ENCODE assay signal across 10 mouse cellular contexts in the genomic region with DNA sequence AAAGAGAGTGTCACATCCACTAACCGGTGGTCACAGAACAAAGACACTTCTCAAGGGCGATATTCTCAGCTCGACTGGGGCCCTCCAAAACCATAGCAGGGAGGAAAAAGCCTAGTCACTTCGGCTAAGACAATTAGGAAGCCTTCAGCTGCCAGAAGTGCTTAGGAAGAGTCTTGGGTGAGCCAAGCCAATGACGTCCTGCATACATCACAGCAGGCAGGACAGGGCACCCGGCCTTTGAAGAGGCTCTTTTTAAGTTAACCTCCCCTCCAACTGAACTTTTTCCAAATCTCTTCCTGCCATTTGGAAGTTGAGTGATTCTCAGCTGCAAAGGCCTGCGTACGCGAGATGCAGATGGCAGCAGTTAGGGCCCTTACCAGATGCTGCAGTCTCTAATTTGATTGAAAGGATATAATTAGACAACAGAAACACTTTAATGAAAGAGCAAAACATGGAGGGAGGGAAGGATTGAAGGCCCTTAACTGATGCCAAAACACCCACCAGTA. TPM values are rescaled to one million over a fixed set of nuclear protein-coding genes. Genes with fewer than 3 reads are reported as not detected.
DNase-seq lines count a peak whose midpoint lies in the region; ATAC-seq and TF ChIP-seq lines count a peak whose summit lies in the region.
"Had no signal": no experiment of that assay in that cellular context is flagged by ENCODE, and none has a peak within 500 bp of the region (broad histone marks: within the 10 kb centered on the region; RNA-seq: fewer than 3 reads in every experiment).

No protein-coding gene starts in this region.

- H3K4me2 ChIP-seq in embryonic facial prominence, embryonic 15.5 days (replicated peaks), result no peak overlapping the region
- no peak overlapping the region for H3K4me2 ChIP-seq in hindbrain, embryonic 14.5 days (replicated peaks)
- no peak overlapping the region for H3K4me2 ChIP-seq in stomach, embryonic 15.5 days

- H3K4me1 ChIP-seq in embryonic facial prominence, embryonic 15.5 days, result peaks cover 82% of the 10 kb centered on the region
- H3K4me1 ChIP-seq in hindbrain, embryonic 14.5 days (replicated peaks; ENCODE audit: control insufficient read depth, insufficient read depth, low read length), result peaks cover 15% of the 10 kb centered on the region
- H3K4me1 ChIP-seq in stomach, embryonic 15.5 days, result peaks cover 14% of the 10 kb centered on the region

- WGBS in embryonic facial prominence, embryonic 15.5 days, result 24% methylated on average over 9 of the region's 9 CpGs
- WGBS in hindbrain, embryonic 14.5 days, result 29% methylated on average over 9 of the region's 9 CpGs
- WGBS in stomach, embryonic 15.5 days, result 43% methylated on average over 9 of the region's 9 CpGs

- H3K27ac ChIP-seq in embryonic facial prominence, embryonic 15.5 days (replicated peaks), result peak overlapping the region; percentile 79
- H3K27ac ChIP-seq in hindbrain, embryonic 14.5 days, result no peak overlapping the region; the same call in 1 of the 2 replicates
- peak overlapping the region; percentile 57 for H3K27ac ChIP-seq in stomach, embryonic 15.5 days
- H3K27ac ChIP-seq in left cerebral cortex, adult 2 months, result no peak overlapping the region

- no peaks in the 10 kb centered on the region for H3K27me3 ChIP-seq in embryonic facial prominence, embryonic 15.5 days
- H3K27me3 ChIP-seq in hindbrain, embryonic 14.5 days (ENCODE audit: control insufficient read depth, insufficient read depth, low read length), result no peaks in the 10 kb centered on the region
- H3K27me3 ChIP-seq in stomach, embryonic 15.5 days (replicated peaks), result no peaks in the 10 kb centered on the region

- ATAC-seq in embryonic facial prominence, embryonic 15.5 days (ENCODE audit: insufficient number of reproducible peaks, low FRiP score, low TSS enrichment, low read depth), result peak; percentile 12; the same call in 1 of the 2 replicates
- ATAC-seq in hindbrain, embryonic 14.5 days (ENCODE audit: low FRiP score), result 0 out of 2 replicates have a peak, but pooled peaks have one; percentile 31
- ATAC-seq in stomach, embryonic 15.5 days (ENCODE audit: insufficient read depth, low FRiP score, low read depth), result no peak; the same call in 1 of the 2 replicates

- no peak overlapping the region for H3K4me3 ChIP-seq in embryonic facial prominence, embryonic 15.5 days (replicated peaks)
- no peak overlapping the region for H3K4me3 ChIP-seq in hindbrain, embryonic 14.5 days (replicated peaks; ENCODE audit: low read length)
- H3K4me3 ChIP-seq in stomach, embryonic 15.5 days (replicated peaks), result no peak overlapping the region
- no peak overlapping the region for H3K4me3 ChIP-seq in left cerebral cortex, adult 2 months

- H3K9me3 ChIP-seq in embryonic facial prominence, embryonic 15.5 days (replicated peaks), result no peaks in the 10 kb centered on the region
- H3K9me3 ChIP-seq in hindbrain, embryonic 14.5 days (ENCODE audit: control insufficient read depth, low read length), result no peaks in the 10 kb centered on the region
- no peaks in the 10 kb centered on the region for H3K9me3 ChIP-seq in stomach, embryonic 15.5 days
- H3K9me3 ChIP-seq: G1E had no signal

- H3K36me3 ChIP-seq in embryonic facial prominence, embryonic 15.5 days, result no peaks in the 10 kb centered on the region
- no peaks in the 10 kb centered on the region for H3K36me3 ChIP-seq in hindbrain, embryonic 14.5 days (replicated peaks; ENCODE audit: control insufficient read depth, insufficient read depth)
- H3K36me3 ChIP-seq in stomach, embryonic 15.5 days, result no peaks in the 10 kb centered on the region
- H3K36me3 ChIP-seq: G1E had no signal

- intact Hi-C loops in left cerebral cortex, adult 2 months (cut with DNase I), result loop anchor here (5.0 kb wide), 1 partner anchor 68 kb away; no protein-coding TSS in a partner anchor

- H3K9ac ChIP-seq in embryonic facial prominence, embryonic 15.5 days, result no peak overlapping the region
- H3K9ac ChIP-seq in hindbrain, embryonic 14.5 days, result no peak overlapping the region
- H3K9ac ChIP-seq in stomach, embryonic 15.5 days, result no peak overlapping the region

- TF ChIP-seq CTCF in left cerebral cortex, adult 2 months (IDR thresholded peaks at IDR 0.05), result no peak

- peak; percentile 38 for DNase-seq in layer of hippocampus, adult 9-11 months
- no peak for DNase-seq in layer of hippocampus, adult 9-10 months (ENCODE audit: low spot score)
- peak; percentile 27 for DNase-seq in hindbrain, embryonic 14.5 days (ENCODE audit: low spot score)
- DNase-seq in left cerebral cortex, adult 2 months (ENCODE audit: extremely low spot score in 1 of 2, low spot score in 2 of 2), result no peak
- no peak for DNase-seq in adrenal gland, adult 18-20 months (ENCODE audit: low spot score in 2 of 2)
- DNase-seq: right cerebral cortex, adult 18-20 months; thymus, adult 18-20 months had no signal

RNA-seq across cellular contexts. Expression of gene Kremen1, which starts 5.8 kb away (rescaled TPM):
- polyA plus RNA-seq in embryonic facial prominence, embryonic 15.5 days (2015; fragmentation: Nextera tagmentation; extraction: Ambion mirVana), result 39.5 and 40.5 TPM in 2 replicates
- 3.9 and 5.7 TPM in 2 replicates for polyA plus RNA-seq in hindbrain, embryonic 14.5 days (2014; fragmentation: Nextera tagmentation; extraction: Ambion mirVana)
- polyA plus RNA-seq in stomach, embryonic 15.5 days (2015; fragmentation: Nextera tagmentation; extraction: Ambion mirVana), result 17.8 and 18.3 TPM in 2 replicates
- total RNA-seq in left cerebral cortex, adult 2 months (2021), result 10 to 100 TPM; 14.8 to 15.4 TPM
- 10 to 100 TPM; 17.2 to 19.1 TPM for total RNA-seq in adrenal gland, adult 18-20 months (2021)

Comparison
In these comparisons a context has a peak if more than half of its experiments do, and no peak if none do; other contexts are left out.
1. DNase-seq: peak in layer of hippocampus, adult 9-11 months (single experiment) and hindbrain, embryonic 14.5 days (single experiment); none in layer of hippocampus, adult 9-10 months (single experiment), left cerebral cortex, adult 2 months (0 of 2) and adrenal gland, adult 18-20 months (0 of 2).
2. H3K27ac ChIP-seq: peak in embryonic facial prominence, embryonic 15.5 days (single experiment) and stomach, embryonic 15.5 days (single experiment); none in hindbrain, embryonic 14.5 days (single experiment) and left cerebral cortex, adult 2 months (single experiment).